Mouse (Mus musculus): ENCODE data around the gene 4933430I17Rik.
"Not testable (repeated sequence)": the region's sequence is repeated elsewhere in the genome, so short reads cannot be mapped to it uniquely, and the experiment has no call there.

The 4933430I17Rik gene

DNA sequence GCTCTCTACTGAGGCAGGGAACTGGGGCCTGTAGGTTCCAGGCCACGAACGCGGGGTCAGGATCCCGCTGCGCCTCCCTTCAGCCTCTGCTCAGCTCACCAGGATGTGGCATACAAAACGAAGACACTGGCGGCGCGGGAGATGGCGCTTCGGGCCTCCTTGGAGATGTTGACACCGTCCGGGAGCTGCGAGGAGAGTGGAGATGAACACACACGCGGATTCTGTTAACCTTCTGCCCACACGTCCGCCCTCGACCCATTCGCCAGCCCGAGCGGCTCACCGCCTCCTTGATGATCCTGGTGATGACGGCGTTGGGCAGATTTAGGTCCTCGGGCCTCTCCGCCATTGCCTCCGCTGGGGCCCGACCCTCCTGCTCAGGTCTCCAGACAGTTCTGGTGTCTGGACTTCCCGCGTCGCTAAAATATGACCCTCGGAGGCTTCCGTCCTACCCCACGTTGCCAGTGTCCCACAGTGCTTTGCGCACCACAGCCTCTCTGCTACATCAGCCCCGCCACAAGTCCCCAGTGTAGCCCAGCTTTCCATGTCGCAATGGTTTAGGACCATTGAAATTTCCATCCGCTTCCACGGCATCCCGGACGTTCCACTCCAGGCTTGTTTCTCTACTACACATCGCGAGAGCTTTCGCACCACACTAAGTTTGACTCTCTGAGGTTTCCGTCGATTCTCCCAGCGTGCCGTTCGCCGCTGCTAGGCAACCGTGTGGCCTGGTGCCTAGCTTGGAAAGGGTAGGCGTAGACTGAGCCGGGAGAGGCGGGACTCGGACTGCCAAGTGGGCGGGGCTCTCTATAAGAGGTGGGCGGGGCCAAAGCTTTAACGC lies at the start of gene 4933430I17Rik, which contains the start of gene Pole3:
Gene 4933430I17Rik (plus strand): TSS at position 719 of the 838 bp plus-strand sequence.
Gene Pole3 (minus strand): TSS at position 418 of the 838 bp plus-strand sequence.
- in situ Hi-C loops (cut with MboI; ENCODE audit: low sequenced_read_pairs) = no loop called here

DNA sequence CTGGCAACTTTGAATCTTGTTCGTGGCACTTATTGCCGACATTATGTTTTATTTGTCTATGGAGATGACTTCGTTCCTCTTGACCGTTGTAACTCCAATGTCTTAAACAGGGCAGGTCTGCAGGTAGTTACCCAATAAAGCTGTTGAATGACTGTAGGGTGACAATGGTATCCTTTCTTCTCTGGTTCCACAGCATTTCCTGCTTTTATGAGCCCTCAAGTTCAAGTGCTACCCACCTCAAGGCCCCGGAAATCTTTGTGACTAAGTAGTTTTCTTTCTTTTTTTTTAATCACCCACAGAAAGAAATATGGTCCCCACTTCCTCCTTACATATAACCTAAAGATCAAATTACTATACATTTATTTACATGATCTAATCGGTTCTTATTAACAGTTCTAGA lies 49.4 kb upstream of the 4933430I17Rik start:
- in situ Hi-C loops (cut with MboI; ENCODE audit: low sequenced_read_pairs) = no loop called here

DNA sequence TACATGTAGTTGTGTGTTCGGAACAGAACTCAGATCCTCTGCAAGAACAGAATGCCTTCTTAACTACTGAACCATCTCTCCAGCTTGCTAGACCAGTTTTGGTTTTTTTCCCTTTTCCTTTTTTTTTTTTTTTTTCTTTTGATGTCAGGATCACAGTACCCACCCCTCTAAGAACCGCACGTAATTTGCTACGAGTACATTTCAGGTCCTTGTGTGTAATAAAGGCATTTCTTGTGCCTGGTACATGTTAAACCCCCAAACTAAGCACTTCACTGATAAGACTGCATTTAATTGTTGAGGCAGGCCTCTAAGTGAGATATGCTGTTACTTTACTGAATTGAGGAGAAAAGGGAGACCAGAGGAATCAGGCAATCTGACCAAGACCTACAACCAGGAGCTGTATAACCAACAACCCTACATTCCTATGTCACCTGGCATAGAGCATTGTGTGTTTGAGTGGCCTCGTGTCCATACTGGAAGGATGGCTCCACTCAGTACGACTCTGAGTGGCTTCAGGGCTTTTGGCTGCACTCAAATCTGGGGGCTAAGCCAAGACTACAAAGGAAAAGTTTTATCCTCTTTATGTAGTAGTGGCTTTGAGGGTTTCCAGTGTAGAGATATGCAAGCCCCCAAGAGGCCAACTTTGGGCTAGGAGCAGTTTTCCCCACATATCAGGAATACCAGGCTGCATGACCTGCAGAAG lies 47.5 kb upstream of the 4933430I17Rik start:
- in situ Hi-C loops (cut with MboI; ENCODE audit: low sequenced_read_pairs) = no loop called here

DNA sequence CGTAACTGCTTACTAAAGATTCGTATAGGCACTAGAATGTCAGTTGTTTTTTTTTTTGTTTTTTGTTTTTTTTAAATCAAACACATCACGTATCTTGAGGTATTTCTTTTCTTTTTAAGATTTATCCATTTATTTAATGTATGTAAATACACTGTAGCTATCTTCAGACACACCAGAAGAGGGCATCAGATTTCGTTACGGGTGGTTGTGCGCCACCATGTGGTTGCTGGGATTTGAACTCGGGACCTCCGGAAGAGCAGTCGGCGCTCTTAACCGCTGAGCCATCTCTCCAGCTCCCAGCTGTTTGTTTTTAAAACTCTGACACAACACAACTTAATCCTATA lies 45.6 kb upstream of the 4933430I17Rik start:
- in situ Hi-C loops (cut with MboI; ENCODE audit: low sequenced_read_pairs) = not testable (repeated sequence)

DNA sequence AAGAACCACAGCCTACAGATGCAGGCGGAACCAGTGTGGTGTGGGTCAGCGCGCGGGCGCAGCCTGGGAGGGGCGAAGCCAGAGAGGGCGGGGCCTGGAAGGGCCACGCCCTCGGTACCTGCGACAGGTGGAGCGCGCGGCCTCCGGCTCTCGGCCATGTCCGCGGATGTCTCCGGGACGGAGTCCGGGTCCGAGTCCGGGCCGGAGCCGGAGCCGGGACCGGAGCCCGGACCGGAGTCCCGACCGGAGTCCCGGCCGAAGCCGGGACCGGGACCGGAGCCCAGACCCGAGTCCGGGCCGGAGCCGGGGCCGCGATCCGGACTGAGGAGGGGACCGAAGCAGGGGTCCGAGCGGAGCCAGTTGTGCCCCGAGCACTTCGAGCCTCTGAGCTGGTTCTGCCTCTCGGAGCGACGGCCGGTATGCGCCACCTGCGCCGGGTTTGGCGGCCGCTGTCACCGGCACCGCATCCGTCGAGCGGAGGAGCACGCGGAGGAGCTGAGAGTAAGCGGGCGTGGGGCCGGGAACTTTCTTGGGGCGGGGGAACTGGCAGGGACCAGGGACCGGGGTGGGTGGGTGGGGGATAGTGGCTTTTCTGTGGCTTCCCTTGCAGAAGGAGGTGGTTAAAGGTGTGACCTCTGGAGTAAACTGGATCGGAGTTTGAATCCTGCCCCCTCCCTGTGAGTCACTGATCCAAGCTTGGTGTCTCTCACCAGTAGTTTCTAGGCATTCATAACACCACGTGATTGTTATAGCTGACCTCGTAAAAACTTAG lies 45.0 kb upstream of the 4933430I17Rik start, which contains the start of gene Bspry:
Gene Bspry (plus strand): TSS at position 117 of the 772 bp plus-strand sequence.
- in situ Hi-C loops (cut with MboI; ENCODE audit: low sequenced_read_pairs) = no loop called here

DNA sequence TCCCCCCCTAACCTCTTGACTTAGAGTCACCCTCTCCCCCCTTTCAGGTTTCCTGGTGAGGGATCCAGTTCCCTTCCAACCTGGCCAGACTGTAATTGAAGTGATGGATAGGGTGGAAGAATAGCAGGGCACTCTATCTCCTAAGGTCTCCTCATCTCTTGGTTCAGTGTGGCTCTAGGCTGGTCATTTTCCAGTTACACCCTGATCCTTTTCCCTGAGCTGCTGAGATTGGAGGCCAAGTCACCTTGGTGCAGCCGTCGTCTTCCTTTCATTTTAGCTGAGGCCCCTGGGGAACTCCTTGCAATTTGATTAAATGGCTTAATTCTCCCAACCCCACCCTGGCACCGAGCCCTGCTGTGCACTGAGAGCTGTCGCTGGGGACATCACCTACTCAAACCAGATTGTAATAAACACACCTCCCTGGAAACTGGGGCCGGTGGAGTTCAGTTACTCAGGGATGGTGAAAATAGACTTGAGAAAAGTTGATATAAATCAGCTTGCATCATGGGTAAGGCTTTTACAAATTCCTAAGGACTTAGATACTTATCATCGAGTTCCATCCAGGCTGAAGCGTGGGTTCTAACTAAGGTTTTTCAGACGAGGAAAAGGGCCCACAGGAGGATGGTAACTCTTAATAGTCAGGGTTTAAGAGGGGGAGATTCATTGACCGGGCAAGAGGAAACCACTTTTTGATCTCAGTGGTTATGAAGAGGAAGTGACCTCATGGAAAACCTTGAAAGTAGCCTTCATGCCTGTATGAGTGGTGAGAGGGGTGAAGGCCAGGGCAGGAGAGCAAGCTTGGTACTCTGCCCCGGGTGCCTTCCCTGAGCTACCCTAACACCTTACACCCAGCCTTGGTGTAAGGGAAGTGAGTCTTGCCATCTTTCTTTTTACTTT lies 44.2 kb upstream of the 4933430I17Rik start:
- in situ Hi-C loops (cut with MboI; ENCODE audit: low sequenced_read_pairs) = no loop called here

DNA sequence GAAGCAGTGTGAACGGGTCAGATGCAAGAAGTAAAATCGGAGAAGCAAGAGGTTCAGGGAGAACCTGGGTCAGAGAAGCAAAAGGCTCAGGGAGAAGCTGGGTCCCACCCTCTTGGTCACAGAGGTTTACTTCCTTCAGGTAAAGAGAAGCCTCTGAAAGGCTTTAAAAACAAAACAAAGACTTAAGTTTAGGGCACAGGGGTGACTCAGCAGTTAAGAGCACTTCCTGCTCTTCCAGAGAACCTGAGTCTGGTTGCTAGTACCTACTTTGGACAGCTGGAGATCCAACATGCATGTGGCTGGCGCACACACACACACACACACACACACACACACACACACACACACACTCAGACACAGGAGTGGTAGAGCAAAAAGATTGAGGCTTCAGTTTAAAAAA lies 40.2 kb upstream of the 4933430I17Rik start:
- in situ Hi-C loops (cut with MboI; ENCODE audit: low sequenced_read_pairs) = no loop called here

DNA sequence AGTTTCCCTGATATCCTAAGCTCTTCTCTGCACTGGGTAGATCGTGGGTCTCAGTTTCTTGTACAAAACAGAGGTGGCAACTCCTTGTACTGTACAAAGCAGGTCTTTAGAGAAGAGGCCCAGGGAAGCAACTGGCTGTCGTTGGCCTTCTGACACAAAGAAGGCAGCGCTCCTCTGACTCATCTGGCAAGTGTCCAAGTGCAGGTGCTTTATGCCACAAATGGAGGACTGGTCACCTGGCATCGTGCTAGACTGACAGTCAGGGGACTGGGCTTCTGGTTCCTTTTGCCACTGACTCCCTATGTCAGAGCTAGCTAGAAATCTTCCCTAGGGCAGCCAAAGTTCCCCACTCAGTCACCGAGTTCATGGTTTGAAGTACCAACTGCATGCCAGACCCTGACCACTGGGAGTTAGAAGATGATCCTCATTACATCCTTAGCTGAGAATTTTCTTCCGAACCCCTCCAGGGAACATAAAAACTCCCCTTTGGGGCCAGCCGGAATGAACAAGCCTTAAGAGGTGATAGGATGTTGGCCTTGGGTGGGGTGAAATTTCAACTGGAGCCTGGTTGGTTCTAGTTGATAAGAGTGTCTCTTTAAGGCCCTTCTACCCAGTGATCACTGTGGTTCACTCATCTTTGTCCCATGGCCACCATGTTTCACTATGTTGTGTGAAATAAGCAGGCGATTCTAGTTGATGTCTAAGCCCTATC lies 39.6 kb upstream of the 4933430I17Rik start:
- in situ Hi-C loops (cut with MboI; ENCODE audit: low sequenced_read_pairs) = no loop called here

DNA sequence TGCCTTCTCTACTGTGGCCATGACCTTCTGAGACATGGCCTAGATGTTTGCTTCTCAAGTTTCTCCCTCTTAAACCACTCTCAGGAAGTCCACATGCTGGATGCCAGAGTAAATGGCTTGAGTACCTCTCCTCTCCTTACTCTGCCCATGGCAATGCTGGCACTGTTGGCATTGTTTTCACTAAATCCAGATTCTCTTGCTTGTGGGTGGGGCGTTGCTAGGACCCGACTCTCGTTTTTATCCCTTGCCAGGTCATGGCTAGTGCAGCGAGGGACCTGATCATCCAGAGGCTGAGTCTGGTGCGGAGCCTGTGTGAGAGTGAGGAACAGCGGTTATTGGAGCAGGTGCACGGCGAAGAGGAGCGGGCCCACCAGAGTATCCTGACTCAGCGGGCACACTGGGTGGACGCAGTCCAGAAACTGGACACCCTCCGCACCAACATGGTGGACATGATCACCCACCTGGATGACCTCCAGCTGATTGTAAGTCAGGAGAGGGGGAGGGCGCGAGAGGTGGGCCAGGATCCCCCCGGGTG lies 38.9 kb upstream of the 4933430I17Rik start:
- in situ Hi-C loops (cut with MboI; ENCODE audit: low sequenced_read_pairs) = no loop called here

DNA sequence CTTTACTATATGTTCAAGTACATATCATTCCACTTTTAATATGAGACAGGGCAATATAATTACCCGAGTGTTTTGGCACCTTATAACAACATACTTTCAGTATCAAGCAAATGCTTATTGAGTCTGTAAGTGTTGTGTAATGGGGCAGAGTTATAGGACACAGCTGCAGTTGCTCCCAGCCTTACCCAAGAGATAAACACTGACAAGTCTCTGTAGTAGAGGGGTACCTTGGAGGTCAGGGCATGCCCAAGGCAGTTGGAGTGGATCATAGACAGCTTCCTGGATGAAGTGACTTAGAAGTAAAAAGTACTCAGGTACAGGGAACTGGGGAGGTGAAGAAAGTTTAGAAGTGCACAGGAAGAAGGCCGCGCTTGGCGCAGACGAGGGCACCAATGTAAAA lies 38.0 kb upstream of the 4933430I17Rik start:
- in situ Hi-C loops (cut with MboI; ENCODE audit: low sequenced_read_pairs) = no loop called here

DNA sequence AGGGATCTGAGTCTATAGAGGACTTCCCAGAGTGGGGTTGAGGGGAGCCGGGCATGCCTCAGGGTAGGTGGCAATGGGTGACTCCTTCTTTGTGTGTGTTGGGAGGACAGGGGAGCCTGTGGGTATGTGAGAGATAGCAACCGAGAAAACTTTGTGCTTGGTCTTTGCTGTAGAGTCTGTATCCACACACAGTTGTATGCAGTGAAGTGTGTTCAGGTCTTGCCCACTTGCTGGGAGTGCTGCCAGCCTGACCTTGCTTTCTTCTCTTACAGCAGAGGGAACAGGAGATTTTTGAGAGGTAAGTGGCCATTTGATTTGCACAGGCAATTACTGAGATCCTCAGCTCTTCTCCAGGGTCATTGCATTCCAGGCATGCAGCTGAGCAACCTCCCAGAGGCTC lies 37.3 kb upstream of the 4933430I17Rik start:
- in situ Hi-C loops (cut with MboI; ENCODE audit: low sequenced_read_pairs) = no loop called here

DNA sequence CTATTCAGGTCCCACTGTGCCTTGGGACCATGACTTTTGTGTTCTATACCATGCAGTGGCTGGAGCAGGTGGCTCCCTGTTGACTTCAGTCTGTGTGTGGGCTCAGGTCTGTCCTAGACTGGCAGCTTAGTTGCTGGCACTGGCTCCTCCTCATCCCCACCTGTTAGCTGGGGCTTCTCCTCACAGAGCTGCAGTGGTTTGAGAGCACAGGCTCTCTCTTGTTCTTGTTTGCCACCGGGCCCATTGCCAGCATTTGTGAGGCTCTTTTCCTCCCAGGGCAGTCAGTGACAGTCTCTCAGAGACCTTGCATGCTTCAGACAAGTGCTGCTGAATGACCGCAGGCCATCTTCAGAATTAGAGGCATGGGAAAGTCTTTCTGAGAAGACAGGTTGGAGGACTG lies 32.5 kb upstream of the 4933430I17Rik start:
- in situ Hi-C loops (cut with MboI; ENCODE audit: low sequenced_read_pairs) = no loop called here

DNA sequence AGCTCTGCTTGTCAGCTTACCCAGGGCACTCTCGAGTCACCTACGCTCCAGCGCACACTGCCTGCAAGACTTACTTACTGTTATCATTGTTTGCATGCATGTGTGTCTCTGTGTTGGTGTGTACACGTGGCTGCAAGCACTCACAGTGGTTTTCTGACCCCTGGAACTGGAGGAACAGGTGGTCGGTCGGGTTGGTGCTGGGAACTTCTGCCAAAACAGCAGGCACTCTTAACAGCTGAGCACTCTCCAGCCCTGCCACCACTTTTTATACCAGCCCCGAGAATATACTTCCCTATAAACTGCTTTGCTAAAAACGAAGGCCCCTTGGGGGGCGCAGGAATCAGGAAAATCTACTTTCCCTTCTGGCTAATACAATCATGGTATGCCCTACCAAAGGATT lies 30.9 kb upstream of the 4933430I17Rik start:
- in situ Hi-C loops (cut with MboI; ENCODE audit: low sequenced_read_pairs) = no loop called here

DNA sequence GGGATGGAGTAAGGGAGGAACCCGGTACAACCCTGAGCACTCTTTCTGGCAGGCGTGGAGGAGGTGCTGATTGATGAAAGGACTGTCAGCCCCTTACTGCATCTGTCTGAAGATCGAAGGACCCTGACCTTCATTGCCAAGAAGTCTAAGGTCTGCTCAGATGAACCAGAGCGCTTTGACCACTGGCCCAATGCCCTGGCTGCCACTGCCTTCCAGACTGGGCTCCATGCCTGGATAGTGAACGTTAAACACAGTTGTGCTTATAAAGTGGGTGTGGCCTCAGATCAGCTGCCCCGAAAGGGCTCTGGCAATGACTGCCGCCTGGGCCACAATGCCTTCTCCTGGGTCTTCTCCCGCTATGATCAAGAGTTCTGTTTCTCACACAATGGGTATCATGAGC lies 29.2 kb upstream of the 4933430I17Rik start:
- in situ Hi-C loops (cut with MboI; ENCODE audit: low sequenced_read_pairs) = no loop called here

DNA sequence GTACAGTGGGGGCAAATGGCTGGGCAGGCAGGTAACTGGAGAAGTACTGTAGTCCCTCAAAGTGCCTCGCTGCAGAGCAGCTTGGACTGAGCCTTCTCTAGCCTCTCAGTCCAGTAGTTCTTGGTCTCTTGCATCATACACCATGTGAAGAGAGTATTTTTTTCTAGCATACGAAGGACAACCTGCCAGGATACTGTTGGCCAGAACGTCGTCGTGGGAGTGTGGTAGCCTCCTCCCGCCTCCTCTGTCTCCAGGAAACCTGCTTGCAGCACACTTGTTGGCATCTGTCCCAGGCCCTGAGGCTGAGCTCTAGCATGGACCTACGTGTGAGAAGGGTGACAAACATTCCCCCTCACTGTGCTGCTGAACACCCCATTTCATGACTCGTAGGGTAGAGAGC lies 28.4 kb upstream of the 4933430I17Rik start:
- in situ Hi-C loops (cut with MboI; ENCODE audit: low sequenced_read_pairs) = no loop called here

DNA sequence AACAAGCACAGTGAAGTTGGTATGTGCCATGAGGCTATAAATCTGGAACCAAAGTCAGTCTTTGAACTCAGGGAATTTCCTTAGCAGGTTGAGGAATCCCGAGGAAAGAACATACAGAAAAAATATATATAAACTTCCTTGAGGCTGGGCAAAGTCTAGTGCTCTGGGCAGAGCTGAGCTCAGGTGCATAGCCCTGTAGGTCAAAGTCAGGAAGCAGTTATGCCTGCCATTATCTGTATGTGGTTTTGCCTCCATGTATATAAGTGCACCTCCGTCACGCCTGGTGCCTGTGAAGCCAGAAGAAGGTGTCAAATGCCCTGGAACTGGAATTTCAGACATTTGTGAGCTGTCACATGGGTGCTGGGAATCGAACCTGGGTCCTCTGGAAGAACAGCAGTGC lies 24.4 kb upstream of the 4933430I17Rik start:
- in situ Hi-C loops (cut with MboI; ENCODE audit: low sequenced_read_pairs) = loop anchor here (10.0 kb wide), 1 partner anchor 146 kb away; no protein-coding TSS in a partner anchor

DNA sequence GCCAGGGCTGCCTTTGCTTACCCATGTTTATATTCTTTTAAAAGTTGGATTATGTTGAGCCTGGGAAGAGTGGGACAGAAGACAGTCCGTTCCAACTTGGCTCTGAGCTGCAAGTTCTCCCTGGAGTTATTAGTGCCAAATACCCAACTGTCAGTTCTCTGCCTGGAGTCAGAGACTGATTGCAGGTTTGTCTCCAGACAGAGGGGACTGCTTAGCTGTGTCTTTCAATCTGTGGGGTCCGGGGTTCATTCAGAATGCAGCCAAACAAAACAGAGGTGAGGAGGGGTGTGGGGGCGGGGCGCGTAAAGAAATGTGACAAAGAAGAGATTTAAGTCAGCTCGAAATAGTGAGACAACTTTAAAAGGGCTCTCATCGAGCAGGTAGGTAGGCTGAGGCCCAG lies 23.6 kb upstream of the 4933430I17Rik start:
- in situ Hi-C loops (cut with MboI; ENCODE audit: low sequenced_read_pairs) = loop anchor here (10.0 kb wide), 1 partner anchor 147 kb away; no protein-coding TSS in a partner anchor

DNA sequence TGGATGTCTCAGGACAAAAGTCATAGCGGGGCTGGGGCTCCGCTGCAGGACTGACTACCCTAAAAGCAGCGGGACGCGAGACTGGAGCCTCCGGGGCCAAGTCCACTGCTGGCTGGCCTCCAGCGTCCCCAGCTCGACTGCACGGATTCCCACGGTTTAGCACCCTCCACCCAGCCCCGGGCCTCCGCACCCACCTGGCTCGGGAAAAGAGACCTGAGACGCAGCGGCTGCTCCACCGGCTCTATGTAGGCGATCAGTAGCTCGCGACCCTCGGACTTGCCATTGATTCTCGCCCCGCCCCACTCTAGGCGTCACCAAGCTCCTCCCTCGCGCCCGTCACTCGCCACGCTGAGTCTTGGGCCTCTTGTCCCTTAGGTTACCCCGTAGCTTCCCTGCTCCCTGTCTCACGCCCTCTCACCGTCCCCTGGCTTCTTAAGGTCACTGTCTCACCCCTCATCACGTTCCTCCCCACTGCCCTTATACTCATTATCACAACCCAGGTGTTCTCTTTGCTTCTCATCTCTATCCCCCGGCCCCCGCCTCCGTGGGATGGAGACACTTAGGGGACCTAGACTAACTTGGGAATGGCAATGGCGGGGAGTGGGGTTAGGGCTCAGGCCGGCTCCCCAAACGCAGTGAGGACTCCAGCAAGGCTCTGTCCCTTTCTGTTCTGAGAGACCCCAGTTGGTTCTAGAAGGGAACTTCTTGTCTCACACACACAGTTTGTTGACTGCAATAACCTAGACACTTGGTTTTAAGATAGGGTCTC lies 23.0 kb upstream of the 4933430I17Rik start:
- in situ Hi-C loops (cut with MboI; ENCODE audit: low sequenced_read_pairs) = loop anchor here (10.0 kb wide), 1 partner anchor 147 kb away; no protein-coding TSS in a partner anchor
